Mouse (Mus musculus) kidney, adult 2 months (tissue): Measurements from ENCODE around the gene Rnaseh2b.

Source experiments
- CTCF ChIP-seq: fragments of 200-500 bp; conservative IDR thresholded peaks from 2 replicates; pipeline ENCODE4 v1.5.1; 2011; ENCODE audit warnings: low read depth, mild to moderate bottlenecking, control low read depth, low read length, moderate library complexity, mixed read lengths; ENCODE audit not compliant: insufficient read depth, insufficient read length
- POLR2A ChIP-seq: fragments of 200-500 bp; IDR thresholded peaks from one replicate; pipeline ENCODE4 v1.6.1; 2011; ENCODE audit warnings: low read depth, low read length, control low read depth

- TF ChIP-seq POLR2A (no peak), CTCF (no peak)
These were observed 103.0 kb downstream of the Rnaseh2b start for GRCm38 (mm10) chr14:62395346-62395745.
